Mouse (Mus musculus): Measurements from ENCODE around the gene Them4. TPM values are rescaled to one million over a fixed set of nuclear protein-coding genes. Genes with fewer than 3 reads are reported as not detected.
"Not testable (repeated sequence)": the region's sequence is repeated elsewhere in the genome, so short reads cannot be mapped to it uniquely, and the experiment has no call there.

The Them4 gene
- polyA plus RNA-seq (2012; ENCODE audit: insufficient read depth, insufficient read length, missing spikeins): 20.7 and 24.0 TPM in 2 replicates

GRCm38 (mm10) chr3:94309633-94310363 is at the start of gene Them4:
Them4 (plus strand) TSS chr3:94310089.
- Histone ChIP-seq H3K4me1 (ENCODE audit: control insufficient read depth, insufficient read depth, insufficient read length, low read length) (peaks cover 5% of the 10 kb centered on the region; the same call in 1 of the 2 replicates), H3K27ac (replicated peaks; ENCODE audit: low read depth, low read length) (peak within 1 kb of the TSS; percentile 75), H3K4me3 (ENCODE audit: insufficient read depth, low read depth, low read length) (peak within 1 kb of the TSS; percentile 74)

- no peak overlapping the region for H3K4me3 ChIP-seq (ENCODE audit: insufficient read depth, low read depth, low read length)
- H3K4me1 ChIP-seq (ENCODE audit: control insufficient read depth, insufficient read depth, insufficient read length, low read length): no peaks in the 10 kb centered on the region
- H3K27ac ChIP-seq (replicated peaks; ENCODE audit: low read depth, low read length): no peak overlapping the region
These were observed 49.3 kb upstream of the Them4 start for GRCm38 (mm10) chr3:94260598-94260997.

DNA sequence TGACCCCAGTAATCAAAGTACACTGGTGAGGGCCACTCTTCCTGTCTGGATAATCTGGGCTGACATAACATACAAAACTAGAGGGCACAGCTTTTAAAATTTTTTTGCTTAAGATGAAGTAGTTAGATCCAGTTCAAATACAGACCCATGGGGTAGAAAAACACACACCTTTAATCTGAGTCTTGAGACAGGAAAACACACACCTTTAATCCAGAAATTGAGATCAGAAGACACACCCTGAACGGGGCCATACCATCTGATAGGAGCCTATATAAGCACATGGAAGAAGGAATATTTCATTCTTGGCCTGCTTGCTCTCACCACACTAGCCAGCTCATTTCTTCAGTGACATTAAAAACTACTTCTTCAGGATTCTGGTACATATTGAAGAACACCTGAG is 46.2 kb upstream of the Them4 start, which contains the start of gene Gm4778:
Gene Gm4778 (plus strand): TSS at position 301 of the 400 bp plus-strand sequence.
- H3K27ac ChIP-seq (replicated peaks; ENCODE audit: low read depth, low read length); H3K4me3 ChIP-seq (ENCODE audit: insufficient read depth, low read depth, low read length); H3K4me1 ChIP-seq (ENCODE audit: control insufficient read depth, insufficient read depth, insufficient read length, low read length): not testable (repeated sequence)

DNA sequence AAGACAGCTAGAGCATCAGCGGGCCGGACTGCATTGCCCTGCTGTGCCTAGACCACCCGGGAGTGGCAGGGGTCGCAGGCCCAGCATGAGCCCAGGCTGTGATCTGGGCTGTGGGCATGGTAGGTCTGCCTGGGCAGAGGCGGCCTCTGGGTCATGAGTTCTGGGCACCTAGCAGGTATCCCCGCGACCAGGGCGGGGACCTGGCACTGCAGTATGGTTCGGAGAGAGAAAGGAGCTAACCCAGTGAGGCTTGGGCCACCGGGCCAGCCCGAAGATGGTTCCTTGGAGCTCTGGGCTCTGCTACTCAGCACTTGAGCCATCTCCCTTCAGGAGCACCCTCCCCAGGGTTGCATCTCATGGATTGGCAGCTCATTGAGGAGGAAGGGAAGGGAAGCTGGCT is 33.9 kb upstream of the Them4 start:
- H3K4me3 ChIP-seq (ENCODE audit: insufficient read depth, low read depth, low read length): no peak overlapping the region
- no peaks in the 10 kb centered on the region for H3K4me1 ChIP-seq (ENCODE audit: control insufficient read depth, insufficient read depth, insufficient read length, low read length)
- no peak overlapping the region for H3K27ac ChIP-seq (replicated peaks; ENCODE audit: low read depth, low read length)

DNA sequence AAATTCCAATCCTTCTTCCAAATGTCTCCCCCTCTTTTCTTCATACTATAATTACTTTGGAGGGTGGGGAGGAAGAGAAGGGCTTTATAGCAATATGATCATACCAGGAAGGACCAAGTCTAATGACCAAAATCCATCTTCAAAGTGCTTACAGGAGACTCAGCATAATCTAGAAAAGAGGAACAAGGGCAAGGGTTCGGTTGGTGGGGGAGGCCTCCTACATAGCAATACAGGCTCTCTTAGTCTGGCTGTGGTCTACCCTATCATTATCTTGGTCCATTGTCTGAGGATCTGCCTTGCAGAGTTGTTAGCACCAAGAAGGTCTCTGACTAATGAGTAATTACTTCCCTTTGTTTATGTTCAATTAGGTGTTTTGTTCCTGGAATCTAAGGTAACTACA is 4.4 kb upstream of the Them4 start:
- H3K27ac ChIP-seq (replicated peaks; ENCODE audit: low read depth, low read length): no peak overlapping the region
- H3K4me3 ChIP-seq (ENCODE audit: insufficient read depth, low read depth, low read length): no peak overlapping the region
- H3K4me1 ChIP-seq (ENCODE audit: control insufficient read depth, insufficient read depth, insufficient read length, low read length): peaks cover 2% of the 10 kb centered on the region; the same call in 1 of the 2 replicates

DNA sequence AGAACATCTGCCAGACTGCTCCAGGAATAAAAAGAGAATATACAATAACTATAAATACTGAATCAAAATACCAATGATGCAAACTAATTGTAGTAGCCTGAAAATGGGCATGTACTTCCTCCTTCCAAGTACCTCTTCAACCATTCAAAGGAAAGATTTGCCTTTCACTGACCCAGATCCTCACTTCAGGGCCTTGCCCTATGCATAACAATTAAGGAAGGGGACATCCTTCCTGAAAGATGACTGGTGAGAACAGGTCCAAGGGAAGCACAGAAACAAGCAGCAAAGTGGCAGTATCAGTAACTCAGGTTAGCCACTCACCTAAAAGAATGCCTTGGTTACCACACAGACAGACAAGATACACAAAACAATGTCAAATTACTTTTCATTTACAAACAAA is 2.9 kb upstream of the Them4 start:
- Histone ChIP-seq H3K4me1 (ENCODE audit: control insufficient read depth, insufficient read depth, insufficient read length, low read length) (peaks cover 5% of the 10 kb centered on the region; the same call in 1 of the 2 replicates), H3K27ac (replicated peaks; ENCODE audit: low read depth, low read length) (no peak overlapping the region), H3K4me3 (ENCODE audit: insufficient read depth, low read depth, low read length) (no peak overlapping the region)

GRCm38 (mm10) chr3:94310491-94310890 is 602 bp downstream of the Them4 start:
- H3K27ac ChIP-seq (replicated peaks; ENCODE audit: low read depth, low read length): peak overlapping the region; percentile 75
- H3K4me1 ChIP-seq (ENCODE audit: control insufficient read depth, insufficient read depth, insufficient read length, low read length): peaks cover 5% of the 10 kb centered on the region; the same call in 1 of the 2 replicates
- peak overlapping the region; percentile 74 for H3K4me3 ChIP-seq (ENCODE audit: insufficient read depth, low read depth, low read length)

DNA sequence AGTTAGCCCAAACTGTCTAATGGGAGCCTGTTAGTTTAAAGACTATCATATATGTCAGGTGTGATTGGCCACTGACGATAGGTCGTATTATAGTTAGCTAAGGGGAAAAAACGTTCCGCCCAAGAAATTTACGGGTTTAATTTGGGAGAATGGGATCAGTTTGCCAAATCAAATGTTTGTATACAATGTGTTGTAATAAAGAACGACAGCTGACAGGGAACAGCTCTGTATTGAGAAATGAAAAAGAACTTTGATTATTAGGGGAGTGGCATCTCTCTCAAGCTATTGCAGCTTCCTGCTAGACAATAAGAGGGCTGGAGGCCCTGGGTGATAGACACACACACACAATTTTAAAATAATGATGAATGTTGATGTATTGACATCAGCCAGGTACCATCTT is 1.0 kb downstream of the Them4 start:
- Histone ChIP-seq H3K4me3 (ENCODE audit: insufficient read depth, low read depth, low read length) (peak overlapping the region; percentile 36), H3K27ac (replicated peaks; ENCODE audit: low read depth, low read length) (no peak overlapping the region), H3K4me1 (ENCODE audit: control insufficient read depth, insufficient read depth, insufficient read length, low read length) (peaks cover 5% of the 10 kb centered on the region; the same call in 1 of the 2 replicates)

DNA sequence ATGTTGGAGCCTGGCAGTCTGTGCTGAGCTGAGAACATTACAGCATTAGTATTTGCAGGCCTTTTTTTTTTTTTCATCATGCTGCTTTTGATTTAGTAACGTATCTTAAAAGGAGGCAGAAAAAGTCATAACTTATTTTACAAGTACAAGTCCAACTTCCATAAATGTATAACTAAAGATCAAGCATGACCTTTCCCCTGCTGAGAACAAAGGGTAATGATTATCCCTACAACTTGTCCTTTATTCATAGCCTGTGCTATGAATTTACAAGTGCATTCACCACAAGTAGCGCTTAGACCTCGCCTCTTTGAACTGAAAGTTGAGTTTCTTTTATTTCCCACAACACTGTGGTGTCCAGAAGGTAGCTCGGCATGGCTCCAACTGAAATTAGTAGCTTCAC is 1.5 kb downstream of the Them4 start:
- Histone ChIP-seq H3K4me3 (ENCODE audit: insufficient read depth, low read depth, low read length) (no peak overlapping the region), H3K4me1 (ENCODE audit: control insufficient read depth, insufficient read depth, insufficient read length, low read length) (peaks cover 5% of the 10 kb centered on the region; the same call in 1 of the 2 replicates), H3K27ac (replicated peaks; ENCODE audit: low read depth, low read length) (no peak overlapping the region)

GRCm38 (mm10) chr3:94328681-94329080 is 18.8 kb downstream of the Them4 start:
- Histone ChIP-seq H3K27ac (replicated peaks; ENCODE audit: low read depth, low read length) (no peak overlapping the region), H3K4me3 (ENCODE audit: insufficient read depth, low read depth, low read length) (no peak overlapping the region), H3K4me1 (ENCODE audit: control insufficient read depth, insufficient read depth, insufficient read length, low read length) (no peaks in the 10 kb centered on the region)

GRCm38 (mm10) chr3:94334442-94334841 is 24.6 kb downstream of the Them4 start:
- no peak overlapping the region for H3K27ac ChIP-seq (replicated peaks; ENCODE audit: low read depth, low read length)
- H3K4me1 ChIP-seq (ENCODE audit: control insufficient read depth, insufficient read depth, insufficient read length, low read length): no peaks in the 10 kb centered on the region
- H3K4me3 ChIP-seq (ENCODE audit: insufficient read depth, low read depth, low read length): no peak overlapping the region

- no peak overlapping the region for H3K4me3 ChIP-seq (ENCODE audit: insufficient read depth, low read depth, low read length)
- no peak overlapping the region for H3K27ac ChIP-seq (replicated peaks; ENCODE audit: low read depth, low read length)
- H3K4me1 ChIP-seq (ENCODE audit: control insufficient read depth, insufficient read depth, insufficient read length, low read length): no peaks in the 10 kb centered on the region; the same call in 1 of the 2 replicates
These were observed 28.6 kb downstream of the Them4 start for GRCm38 (mm10) chr3:94338522-94338921.

DNA sequence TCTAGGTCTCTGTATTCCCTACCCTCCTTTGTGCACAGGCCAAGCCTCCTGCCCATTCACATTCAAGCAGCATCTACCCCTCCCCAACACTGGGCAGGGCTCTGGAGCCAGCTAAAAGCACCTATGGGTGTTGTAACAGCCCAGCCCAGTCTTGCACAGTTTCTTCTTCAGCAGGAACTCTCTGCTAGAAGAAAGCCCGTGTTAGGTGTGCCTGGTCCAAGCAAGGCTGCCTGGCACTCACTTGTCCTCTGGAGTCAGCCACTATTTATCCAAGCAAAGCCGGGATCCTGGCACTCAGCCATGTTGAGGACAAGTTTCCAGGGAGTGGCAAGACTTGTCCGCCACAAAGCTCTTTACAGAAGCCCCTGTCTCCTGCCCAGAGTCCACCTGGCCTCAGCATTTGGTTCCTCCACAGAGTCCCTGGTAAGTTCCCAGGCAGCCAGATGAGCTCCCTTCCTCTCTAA is 32.1 kb downstream of the Them4 start, which contains the start of gene Them5:
Gene Them5 (plus strand): TSS at position 141 of the 464 bp plus-strand sequence.
- Histone ChIP-seq H3K4me3 (ENCODE audit: insufficient read depth, low read depth, low read length) (no peak within 1 kb of the TSS), H3K27ac (replicated peaks; ENCODE audit: low read depth, low read length) (no peak within 1 kb of the TSS)

GRCm38 (mm10) chr3:94342552-94342951 is 32.7 kb downstream of the Them4 start:
- no peaks in the 10 kb centered on the region; the same call in 1 of the 2 replicates for H3K4me1 ChIP-seq (ENCODE audit: control insufficient read depth, insufficient read depth, insufficient read length, low read length)
- H3K4me3 ChIP-seq (ENCODE audit: insufficient read depth, low read depth, low read length): no peak overlapping the region
- no peak overlapping the region for H3K27ac ChIP-seq (replicated peaks; ENCODE audit: low read depth, low read length)

More for the DNA sequence above, 32.1 kb downstream of the Them4 start, which contains the start of gene Them5:
- H3K4me1 ChIP-seq (ENCODE audit: control insufficient read depth, insufficient read depth, insufficient read length, low read length): no peaks in the 10 kb centered on the region; the same call in 1 of the 2 replicates

DNA sequence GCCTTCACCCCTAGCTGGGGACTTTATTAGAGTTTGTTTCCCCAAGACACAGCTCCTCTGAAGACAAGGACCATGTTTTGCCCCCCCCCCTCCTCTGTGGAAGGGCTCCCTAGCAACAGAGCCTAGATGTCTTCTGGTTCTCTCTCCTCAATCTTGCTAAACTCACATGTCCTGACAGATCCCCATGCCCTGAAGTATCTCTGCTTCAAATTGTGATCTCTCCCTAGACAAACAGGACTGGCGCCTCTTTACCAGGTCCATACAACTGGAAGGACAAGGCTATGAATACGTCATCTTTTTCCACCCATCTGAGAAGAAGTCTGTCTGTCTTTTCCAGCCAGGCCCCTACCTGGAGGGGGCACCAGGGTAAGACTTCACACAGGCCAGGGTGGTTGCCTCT is 34.3 kb downstream of the Them4 start:
- H3K4me3 ChIP-seq (ENCODE audit: insufficient read depth, low read depth, low read length): no peak overlapping the region
- H3K4me1 ChIP-seq (ENCODE audit: control insufficient read depth, insufficient read depth, insufficient read length, low read length): no peaks in the 10 kb centered on the region; the same call in 1 of the 2 replicates
- no peak overlapping the region for H3K27ac ChIP-seq (replicated peaks; ENCODE audit: low read depth, low read length)

GRCm38 (mm10) chr3:94344897-94345296 is 35.0 kb downstream of the Them4 start:
- Histone ChIP-seq H3K4me3 (ENCODE audit: insufficient read depth, low read depth, low read length) (no peak overlapping the region), H3K27ac (replicated peaks; ENCODE audit: low read depth, low read length) (no peak overlapping the region), H3K4me1 (ENCODE audit: control insufficient read depth, insufficient read depth, insufficient read length, low read length) (no peaks in the 10 kb centered on the region; the same call in 1 of the 2 replicates)

Measured in brown adipose tissue, adult 24 weeks (tissue).